Mouse (Mus musculus) heart, postnatal 0 days (tissue): ENCODE measurements around the gene Axin1. TPM values are rescaled to one million over a fixed set of nuclear protein-coding genes. Genes with fewer than 3 reads are reported as not detected.

ENCODE experiments used
- ATAC-seq: fragments of 200-750 bp; cut with Nextera tagmentation; 2 replicates; pipeline ENCODE4 v1.8.0; 2017; ENCODE audit warnings: low read depth, moderate number of reproducible peaks, moderate library complexity; ENCODE audit not compliant: insufficient read depth
- DNase-seq: peaks from one replicate; pipeline ENCODE4 v3.0.0-alpha.2; 2016; ENCODE audit warnings: low spot score
- H3K27ac ChIP-seq: fragments of 300-500 bp; sonication (generic); 2 replicates; pipeline ENCODE4 v1.5.1; 2014; ENCODE audit warnings: low read depth, mild to moderate bottlenecking
- H3K27me3 ChIP-seq: fragments of 300-500 bp; sonication (generic); 2 replicates; pipeline ENCODE4 v1.6.1; 2014; ENCODE audit warnings: low read length, mixed read lengths; ENCODE audit not compliant: control insufficient read depth, insufficient read depth
- H3K36me3 ChIP-seq: fragments of 300-500 bp; sonication (generic); replicated peaks from 2 replicates; pipeline ENCODE4 v1.6.1; 2014; ENCODE audit warnings: low read length, mixed read lengths; ENCODE audit not compliant: control insufficient read depth, insufficient read depth
- H3K4me1 ChIP-seq: fragments of 300-500 bp; sonication (generic); 2 replicates; pipeline ENCODE4 v1.6.1; 2014; ENCODE audit warnings: antibody characterized with exemption; ENCODE audit not compliant: control insufficient read depth, insufficient read depth
- H3K4me2 ChIP-seq: fragments of 300-500 bp; sonication (generic); 2 replicates; pipeline ENCODE4 v1.6.1; 2014; ENCODE audit warnings: low read depth, mild to moderate bottlenecking, low read length, moderate library complexity
- H3K4me3 ChIP-seq: fragments of 300-500 bp; sonication (generic); 2 replicates; pipeline ENCODE4 v1.5.1; 2014; ENCODE audit warnings: low read depth, low read length
- H3K9ac ChIP-seq: fragments of 300-500 bp; sonication (generic); replicated peaks from 2 replicates; pipeline ENCODE4 v1.6.1; 2014; ENCODE audit warnings: low read depth, low read length, mixed read lengths
- H3K9me3 ChIP-seq: fragments of 300-500 bp; sonication (generic); replicated peaks from 2 replicates; pipeline ENCODE4 v1.6.1; 2016; ENCODE audit warnings: low read length; ENCODE audit not compliant: control insufficient read depth
- CTCF ChIP-seq: IDR thresholded peaks from 2 replicates; pipeline ENCODE4 v1.5.1; 2016; ENCODE audit warnings: antibody characterized with exemption, control low read depth, low read depth
- EP300 ChIP-seq: IDR thresholded peaks from 2 replicates; pipeline ENCODE4 v1.6.1; 2016; ENCODE audit warnings: antibody characterized with exemption, low read depth
- WGBS: fragments of 180-500 bp; shearing (Covaris S2); extraction: QIAGEN DNeasy Blood & Tissue Kit; methylation state at CpG from one replicate; pipeline ENCODE4 v1.1.7; 2014; 5-methylcytosine and 5-hydroxymethylcytosine counted together
- polyA plus RNA-seq: library from polyadenylated mRNA; unstranded; fragments of >200 nt; fragmentation: Nextera tagmentation; extraction: Ambion mirVana; gene quantifications from 2 replicates; pipeline ENCODE4 v1.2.1, GENCODE M21; 2015
- total RNA-seq: library from RNA; depleted of rRNA; stranded (reverse); fragments of >200 nt; gene quantifications from 2 replicates; pipeline ENCODE4 v1.2.3, GENCODE M21; 2014; ENCODE audit warnings: low replicate concordance

Axin1 gene
- total and polyA plus RNA-seq, 2 experiments from 2014 or later, result 4.2 to 21.2 TPM

- 89% methylated on average over 18 of the region's 18 CpGs for WGBS
- Histone ChIP-seq H3K27ac (no peak overlapping the region), H3K4me1 (no peaks in the 10 kb centered on the region), H3K27me3 (no peaks in the 10 kb centered on the region), H3K4me2 (no peak overlapping the region), H3K9ac (no peak overlapping the region), H3K9me3 (no peaks in the 10 kb centered on the region), H3K4me3 (no peak overlapping the region), H3K36me3 (peaks cover 33% of the 10 kb centered on the region)
- DNase-seq (no peak), ATAC-seq (no peak)
- no peak for TF ChIP-seq EP300
- TF ChIP-seq CTCF, result no peak
These were observed 6.3 kb upstream of the Axin1 start for GRCm38 (mm10) chr17:26131856-26132853.

GRCm38 (mm10) chr17:26137106-26137750 lies 1.3 kb upstream of the Axin1 start:
- no peak overlapping the region for H3K4me3 ChIP-seq
- no peaks in the 10 kb centered on the region for H3K9me3 ChIP-seq
- no peaks in the 10 kb centered on the region for H3K27me3 ChIP-seq
- H3K36me3 ChIP-seq, result no peaks in the 10 kb centered on the region
- no peak for TF ChIP-seq CTCF
- TF ChIP-seq EP300, result no peak
- ATAC-seq, result no peak
- peaks cover 19% of the 10 kb centered on the region for H3K4me1 ChIP-seq
- no peak for DNase-seq
- no peak overlapping the region for H3K4me2 ChIP-seq
- no peak overlapping the region for H3K9ac ChIP-seq
- WGBS, result 75% methylated on average over 11 of the region's 11 CpGs
- H3K27ac ChIP-seq, result no peak overlapping the region

DNA sequence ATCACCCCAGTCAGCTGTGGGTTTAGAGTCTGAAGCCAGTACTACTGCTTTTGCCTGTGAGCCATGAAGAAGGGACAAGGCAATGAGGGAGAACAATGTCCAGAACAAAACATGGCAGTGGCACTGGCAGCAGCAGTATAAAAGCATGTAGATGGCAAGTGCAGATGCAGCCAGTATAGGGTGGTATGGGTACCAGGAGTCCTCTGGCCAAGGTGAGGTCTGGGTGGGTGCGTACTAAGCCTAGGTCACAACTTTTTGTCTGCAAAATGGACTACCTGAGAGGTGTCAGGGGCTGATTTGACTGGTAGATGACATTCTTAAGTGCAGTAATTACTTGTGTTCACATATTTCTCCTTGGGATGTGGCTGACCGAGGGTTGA lies 747 bp upstream of the Axin1 start:
- TF ChIP-seq EP300 (no peak), CTCF (no peak)
- DNase-seq (no peak), ATAC-seq (no peak)
- H3K27me3 ChIP-seq, result no peaks in the 10 kb centered on the region
- peak overlapping the region; percentile 78 for H3K4me2 ChIP-seq
- H3K9me3 ChIP-seq, result no peaks in the 10 kb centered on the region
- no peak overlapping the region for H3K9ac ChIP-seq
- peaks cover 2% of the 10 kb centered on the region for H3K36me3 ChIP-seq
- peaks cover 19% of the 10 kb centered on the region for H3K4me1 ChIP-seq
- peak overlapping the region; percentile 63 for H3K4me3 ChIP-seq
- H3K27ac ChIP-seq, result peak overlapping the region; percentile 95; the same call in 1 of the 2 replicates
- WGBS, result 60% methylated on average over 2 of the region's 2 CpGs

DNA sequence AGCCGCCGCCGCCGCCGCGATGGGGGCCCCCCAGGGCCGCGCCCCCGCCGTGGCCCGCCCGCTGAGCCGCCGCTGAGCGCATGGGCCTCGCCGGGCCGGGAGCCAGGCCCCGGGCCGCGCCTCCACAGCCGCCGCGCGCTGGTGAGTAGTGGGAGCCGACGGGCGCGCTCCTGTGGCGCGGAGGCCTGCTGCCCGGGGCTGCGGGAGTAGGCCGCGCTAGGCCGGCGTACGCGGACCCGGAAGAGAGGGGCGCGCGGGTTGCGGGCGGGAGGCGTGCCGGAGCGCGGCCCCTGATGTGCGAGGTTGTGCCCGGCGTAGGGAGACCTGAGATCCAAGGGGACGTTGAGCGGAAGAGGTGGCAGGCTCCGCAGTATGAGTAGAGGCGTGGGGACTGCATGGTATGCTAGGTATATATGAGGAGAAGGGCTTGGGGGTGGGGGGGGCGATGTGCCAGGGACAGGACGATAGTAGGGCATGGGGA lies 453 bp downstream of the Axin1 start:
- peaks cover 19% of the 10 kb centered on the region for H3K4me1 ChIP-seq
- H3K27ac ChIP-seq, result peak overlapping the region; percentile 95
- no peaks in the 10 kb centered on the region for H3K9me3 ChIP-seq
- H3K36me3 ChIP-seq, result peaks cover 13% of the 10 kb centered on the region
- no peaks in the 10 kb centered on the region for H3K27me3 ChIP-seq
- peak; percentile 76 for ATAC-seq
- no peak for TF ChIP-seq CTCF
- no peak for TF ChIP-seq EP300
- peak overlapping the region; percentile 63 for H3K4me3 ChIP-seq
- peak overlapping the region; percentile 78 for H3K4me2 ChIP-seq
- H3K9ac ChIP-seq, result peak overlapping the region; percentile 98
- DNase-seq, result peak; percentile 43
- under 1% methylated on average over 48 of the region's 58 CpGs for WGBS

DNA sequence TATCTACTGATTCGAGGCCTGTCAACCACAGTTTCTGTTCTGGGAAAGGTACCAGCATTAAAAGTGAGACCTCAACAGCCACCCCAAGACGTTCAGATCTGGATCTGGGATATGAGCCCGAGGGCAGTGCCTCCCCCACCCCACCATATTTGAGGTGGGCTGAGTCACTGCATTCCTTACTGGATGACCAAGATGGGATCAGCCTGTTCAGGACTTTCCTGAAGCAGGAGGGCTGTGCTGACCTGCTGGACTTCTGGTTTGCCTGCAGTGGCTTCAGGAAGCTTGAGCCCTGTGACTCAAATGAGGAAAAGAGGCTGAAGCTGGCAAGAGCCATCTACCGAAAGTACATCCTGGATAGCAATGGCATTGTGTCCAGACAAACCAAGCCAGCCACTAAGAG lies 4.3 kb downstream of the Axin1 start:
- WGBS, result 72% methylated on average over 4 of the region's 4 CpGs
- Histone ChIP-seq H3K27me3 (no peaks in the 10 kb centered on the region), H3K4me1 (peaks cover 19% of the 10 kb centered on the region), H3K4me3 (no peak overlapping the region), H3K9ac (no peak overlapping the region), H3K36me3 (peaks cover 21% of the 10 kb centered on the region), H3K9me3 (no peaks in the 10 kb centered on the region), H3K4me2 (no peak overlapping the region), H3K27ac (no peak overlapping the region)
- no peak for ATAC-seq
- no peak for TF ChIP-seq CTCF
- TF ChIP-seq EP300, result no peak
- no peak for DNase-seq
